Mouse (Mus musculus) liver, postnatal 0 days (tissue): Measurements from ENCODE around the gene Ttll5.

Experiments used
- CTCF ChIP-seq: sonication (generic); IDR thresholded peaks from 2 replicates; pipeline ENCODE4 v1.5.1; 2016; ENCODE audit warnings: antibody characterized with exemption, low read depth
- EP300 ChIP-seq: IDR thresholded peaks from 2 replicates; pipeline ENCODE4 v1.6.1; 2016; ENCODE audit warnings: antibody characterized with exemption, low read depth, mild to moderate bottlenecking

DNA sequence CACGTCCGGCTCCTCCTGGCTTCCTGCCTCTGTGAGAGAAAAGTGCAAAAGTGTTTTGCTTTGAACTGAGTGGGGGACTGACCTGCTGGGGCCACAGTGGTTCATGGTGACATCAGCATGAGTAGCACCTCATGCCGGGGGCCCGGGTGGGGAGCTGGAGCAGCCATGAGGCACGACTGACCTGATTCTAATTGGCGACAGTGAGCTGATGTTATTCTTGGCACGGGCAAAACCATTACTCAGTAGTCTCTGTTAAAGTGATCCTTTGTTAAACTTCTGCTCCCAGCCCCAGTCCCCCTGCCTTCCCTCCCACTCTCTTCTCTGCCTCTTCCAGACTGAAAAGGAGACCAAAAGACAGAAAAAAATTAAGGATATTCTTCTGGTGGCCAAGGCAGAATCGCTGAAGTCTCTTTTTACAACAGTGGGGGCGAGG, 176.2 kb downstream of the Ttll5 start:
- no peak for TF ChIP-seq CTCF
- TF ChIP-seq EP300 = no peak
